9 mouse cellular contexts compared by ENCODE assay signal in the genomic region with DNA sequence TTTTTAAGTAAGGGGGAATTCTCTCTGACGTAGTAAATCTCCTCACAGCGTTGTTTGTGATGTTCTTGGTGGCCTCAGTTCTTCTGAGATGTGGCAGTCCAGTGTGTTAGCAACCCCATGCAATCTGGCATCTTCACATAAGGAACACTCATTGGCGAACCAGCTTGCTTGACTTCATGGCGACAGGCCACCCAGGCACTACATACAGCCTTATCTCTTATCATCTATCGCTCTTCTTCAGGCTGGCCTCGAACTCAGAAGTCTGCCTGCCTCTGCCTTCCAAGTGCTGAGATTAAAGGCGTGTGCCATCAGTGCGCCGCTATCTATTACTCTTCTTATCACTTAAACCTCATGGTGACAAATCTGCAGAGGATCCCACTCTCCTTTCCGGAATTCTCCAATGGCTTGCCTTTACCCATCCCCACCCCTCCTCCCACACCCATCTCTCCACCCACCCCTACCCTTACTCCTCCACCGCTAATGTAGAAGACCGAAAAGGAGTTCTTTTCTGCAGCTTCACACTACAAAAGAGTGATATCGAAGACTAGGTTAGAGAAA. TPM values are rescaled to one million over a fixed set of nuclear protein-coding genes. Genes with fewer than 3 reads are reported as not detected.
DNase-seq lines count a peak whose midpoint lies in the region; ATAC-seq and TF ChIP-seq lines count a peak whose summit lies in the region.
"Had no signal": no experiment of that assay in that cellular context is flagged by ENCODE, and none has a peak within 500 bp of the region (broad histone marks: within the 10 kb centered on the region; RNA-seq: fewer than 3 reads in every experiment).

Gene Tmem100 (plus strand): TSS at position 508 of the 558 bp plus-strand sequence.

- ATAC-seq in limb, embryonic 14.5 days (ENCODE audit: low FRiP score, low read depth): no peak
- ATAC-seq in stomach, embryonic 15.5 days (ENCODE audit: insufficient read depth, low FRiP score, low read depth): no peak

- 44% methylated on average over 13 of the region's 13 CpGs for WGBS in cerebellum, adult 2 months
- 43% methylated on average over 13 of the region's 13 CpGs for WGBS in limb, embryonic 14.5 days
- WGBS in stomach, embryonic 15.5 days: 54% methylated on average over 13 of the region's 13 CpGs

- no peaks in the 10 kb centered on the region for H3K36me3 ChIP-seq in limb, embryonic 14.5 days (ENCODE audit: control insufficient read depth, insufficient read depth, low read length)
- H3K36me3 ChIP-seq in stomach, embryonic 15.5 days: no peaks in the 10 kb centered on the region

- peaks cover 3% of the 10 kb centered on the region; the same call in 1 of the 2 replicates for H3K4me1 ChIP-seq in cerebellum, adult 2 months (ENCODE audit: control insufficient read depth, insufficient read depth, low read length)
- no peaks in the 10 kb centered on the region for H3K4me1 ChIP-seq in cortical plate, adult 2 months (ENCODE audit: control insufficient read depth, insufficient read depth, low read length)
- peaks cover 43% of the 10 kb centered on the region for H3K4me1 ChIP-seq in limb, embryonic 14.5 days (ENCODE audit: control insufficient read depth, insufficient read depth, low read length)
- H3K4me1 ChIP-seq in stomach, embryonic 15.5 days: peaks cover 11% of the 10 kb centered on the region; the same call in 1 of the 2 replicates

- no peaks in the 10 kb centered on the region for H3K9me3 ChIP-seq in limb, embryonic 14.5 days (ENCODE audit: control insufficient read depth, low read length)
- H3K9me3 ChIP-seq in stomach, embryonic 15.5 days: no peaks in the 10 kb centered on the region

- H3K4me2 ChIP-seq in limb, embryonic 14.5 days (replicated peaks; ENCODE audit: low read depth, low read length, severe bottlenecking): peak within 1 kb of the TSS; percentile 50
- H3K4me2 ChIP-seq in stomach, embryonic 15.5 days: peak within 1 kb of the TSS; percentile 50

- no peak for TF ChIP-seq POLR2A in cerebellum, adult 2 months (IDR thresholded peaks at IDR 0.05; ENCODE audit: borderline replicate concordance, insufficient read depth, low read length)
- TF ChIP-seq POLR2A in cortical plate, adult 2 months (IDR thresholded peaks at IDR 0.05; ENCODE audit: extremely low read depth, insufficient read depth, low read length): no peak
- TF ChIP-seq POLR2A in limb, embryonic 14.5 days (IDR thresholded peaks at IDR 0.05; ENCODE audit: borderline replicate concordance, extremely low read depth, insufficient read depth, insufficient read length): no peak

- no peak for DNase-seq in cerebellum, adult 2 months
- DNase-seq in cerebellum, postnatal 14 days: no peak
- no peak for DNase-seq in heart, postnatal 14 days
- DNase-seq in limb, embryonic 14.5 days (ENCODE audit: low spot score): no peak
- DNase-seq in c-Kit-positive CD71-positive TER-119-positive erythroid progenitor cells, embryonic 14.5 days (ENCODE audit: low spot score): no peak
- DNase-seq in spleen, adult 12 weeks (ENCODE audit: low spot score): no peak

- H3K27ac ChIP-seq in cerebellum, adult 2 months (ENCODE audit: insufficient read depth, low read length): no peak within 1 kb of the TSS
- no peak within 1 kb of the TSS for H3K27ac ChIP-seq in cortical plate, adult 2 months (ENCODE audit: insufficient read depth, low read length)
- 0 out of 2 replicates have a peak within 1 kb of the TSS, but pooled peaks have one; percentile 5 for H3K27ac ChIP-seq in limb, embryonic 14.5 days (replicated peaks; ENCODE audit: low read depth, low read length)
- peak within 1 kb of the TSS; percentile 23; the same call in 1 of the 2 replicates for H3K27ac ChIP-seq in stomach, embryonic 15.5 days

- intact Hi-C loops in heart, postnatal 14 days (cut with DNase I): loop anchor here (5.0 kb wide), 1 partner anchor 38 kb away; no protein-coding TSS in a partner anchor

- peak within 1 kb of the TSS; percentile 57 for H3K9ac ChIP-seq in limb, embryonic 14.5 days (ENCODE audit: low read depth, low read length, severe bottlenecking)
- H3K9ac ChIP-seq in stomach, embryonic 15.5 days: peak within 1 kb of the TSS; percentile 26; the same call in 1 of the 2 replicates

- peak within 1 kb of the TSS; percentile 21 for H3K4me3 ChIP-seq in cerebellum, adult 2 months (replicated peaks; ENCODE audit: insufficient read depth, low read depth, low read length)
- peak within 1 kb of the TSS; percentile 35 for H3K4me3 ChIP-seq in cortical plate, adult 2 months (ENCODE audit: insufficient read depth, low read length)
- peak within 1 kb of the TSS; percentile 35 for H3K4me3 ChIP-seq in limb, embryonic 14.5 days (replicated peaks; ENCODE audit: low read length)
- peak within 1 kb of the TSS; percentile 40 for H3K4me3 ChIP-seq in stomach, embryonic 15.5 days (replicated peaks)
- H3K4me3 ChIP-seq: erythroblast, embryonic 14.5 days had no signal

- no peak for TF ChIP-seq CTCF in cerebellum, adult 2 months (IDR thresholded peaks at IDR 0.05; ENCODE audit: borderline replicate concordance, insufficient read depth, low read depth, low read length)
- no peak for TF ChIP-seq CTCF in cortical plate, adult 2 months (IDR thresholded peaks at IDR 0.05; ENCODE audit: extremely low read depth, insufficient read depth, low read length)

- H3K27me3 ChIP-seq in cerebellum, adult 2 months (ENCODE audit: control insufficient read depth, insufficient read depth, low read length): peaks cover 1% of the 10 kb centered on the region; the same call in 1 of the 2 replicates
- H3K27me3 ChIP-seq in limb, embryonic 14.5 days (ENCODE audit: control insufficient read depth, insufficient read depth, low read length): no peaks in the 10 kb centered on the region
- H3K27me3 ChIP-seq in stomach, embryonic 15.5 days (replicated peaks): no peaks in the 10 kb centered on the region

RNA-seq across cellular contexts. Expression of gene Tmem100, which starts in this region (rescaled TPM):
- 8.1 and 9.2 TPM in 2 replicates for polyA plus RNA-seq in cerebellum, adult 2 months (2012; rRNA removed)
- 17.8 and 18.2 TPM in 2 replicates for polyA plus RNA-seq in cortical plate, adult 2 months (2012; rRNA removed)
- total RNA-seq in heart, postnatal 14 days (2021): 10 to 100 TPM; 28.2 to 32.1 TPM
- 12.6 and 16.4 TPM in 2 replicates for polyA plus RNA-seq in limb, embryonic 14.5 days (2012; rRNA removed)
- polyA plus RNA-seq in limb, embryonic 14.5 days (2014; fragmentation: Nextera tagmentation; extraction: Ambion mirVana): 20.1 and 23.9 TPM in 2 replicates
- polyA plus RNA-seq in stomach, embryonic 15.5 days (2015; fragmentation: Nextera tagmentation; extraction: Ambion mirVana): 27.3 and 27.9 TPM in 2 replicates
- polyA plus RNA-seq: erythroblast, embryonic 14.5 days had no signal

Comparison
In these comparisons a context has a peak if more than half of its experiments do, and no peak if none do; other contexts are left out.
1. H3K27ac ChIP-seq: peak in limb, embryonic 14.5 days (single experiment) and stomach, embryonic 15.5 days (single experiment); none in cerebellum, adult 2 months (single experiment) and cortical plate, adult 2 months (single experiment).
2. Peak in every context shown above with its lines, with median percentiles within 50 percentile points of each other: H3K4me3 ChIP-seq.